Mouse (Mus musculus) spleen, adult 2 months (tissue): ENCODE measurements around the gene Aff3. TPM values are rescaled to one million over a fixed set of nuclear protein-coding genes. Genes with fewer than 3 reads are reported as not detected.

Experiments used
- DNase-seq, 2 experiments: peaks; one replicate each; pipeline versions ENCODE4 v3.0.0 to v3.0.0-alpha.2; 2012 to 2021; ENCODE audit warnings: low spot score in 2 of 2, low read depth in 1 of 2
- H3K27ac ChIP-seq: fragments of 200-500 bp; 2 replicates; pipeline ENCODE4 v1.5.1; 2012; ENCODE audit warnings: low read length, inconsistent platforms; ENCODE audit not compliant: insufficient read depth
- H3K27me3 ChIP-seq: fragments of 200-500 bp; 2 replicates; pipeline ENCODE4 v1.6.1; 2012; ENCODE audit warnings: mild to moderate bottlenecking, moderate library complexity, low read length, inconsistent platforms; ENCODE audit not compliant: control insufficient read depth, insufficient read depth
- H3K36me3 ChIP-seq: fragments of 200-500 bp; 2 replicates; pipeline ENCODE4 v1.6.1; 2012; ENCODE audit warnings: mild to moderate bottlenecking, low read length, inconsistent platforms; ENCODE audit not compliant: control insufficient read depth, insufficient read depth
- H3K4me1 ChIP-seq: fragments of 200-500 bp; 2 replicates; pipeline ENCODE4 v1.6.1; 2011; ENCODE audit warnings: inconsistent platforms; ENCODE audit not compliant: control insufficient read depth, insufficient read depth, insufficient read length
- H3K4me3 ChIP-seq: fragments of 200-500 bp; 2 replicates; pipeline ENCODE4 v1.5.1; 2011; ENCODE audit warnings: mild to moderate bottlenecking, inconsistent platforms; ENCODE audit not compliant: insufficient read depth, insufficient read length; ENCODE audit errors: extremely low read depth
- CTCF ChIP-seq: fragments of 200-500 bp; IDR thresholded peaks from 2 replicates; pipeline ENCODE4 v1.5.1; 2011; ENCODE audit warnings: mild to moderate bottlenecking, inconsistent platforms; ENCODE audit not compliant: insufficient read depth, insufficient read length, insufficient replicate concordance; ENCODE audit errors: extremely low read depth
- POLR2A ChIP-seq: fragments of 200-500 bp; IDR thresholded peaks from 2 replicates; pipeline ENCODE4 v1.6.1; 2011; ENCODE audit warnings: low read depth, low read length, inconsistent platforms
- WGBS: fragments of 180-500 bp; shearing (Covaris S2); methylation state at CpG from one replicate; pipeline ENCODE4 v1.1.7; 2018; 5-methylcytosine and 5-hydroxymethylcytosine counted together
- polyA plus RNA-seq: library from polyadenylated mRNA; depleted of rRNA; stranded (reverse); fragments of >200 nt; gene quantifications from 2 replicates; pipeline ENCODE4 v1.2.3, GENCODE M21; 2012

Gene Aff3
- polyA plus RNA-seq, 1 experiment: 20.2 TPM

DNA sequence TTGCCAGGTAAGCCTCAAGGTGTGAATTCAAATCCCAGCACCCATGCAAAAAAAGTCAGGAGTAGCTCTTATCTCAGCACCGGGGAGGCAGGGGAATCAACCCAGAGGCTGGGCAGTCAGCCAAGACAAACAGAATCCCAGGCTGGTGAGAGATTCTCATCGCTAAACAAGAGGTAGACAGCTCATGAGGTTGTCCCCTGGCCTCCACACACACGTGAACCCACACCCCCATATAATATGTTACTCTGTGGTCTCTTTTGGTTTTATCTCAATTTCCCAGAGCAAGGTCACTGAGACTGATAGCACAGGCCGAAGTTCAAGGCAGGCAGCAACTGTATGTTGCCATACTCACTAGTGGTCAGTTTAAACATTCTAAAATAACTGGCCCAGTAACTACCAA is 422.2 kb downstream of the Aff3 start:
- H3K27ac ChIP-seq: no peak overlapping the region
- no peak overlapping the region for H3K4me3 ChIP-seq
- H3K36me3 ChIP-seq: peaks cover 9% of the 10 kb centered on the region; the same call in 1 of the 2 replicates
- whole genome bisulfite sequencing: 83% methylated on average over 4 of the region's 4 CpGs
- no peaks in the 10 kb centered on the region for H3K27me3 ChIP-seq
- no peak for DNase-seq
- no peaks in the 10 kb centered on the region for H3K4me1 ChIP-seq
- TF ChIP-seq POLR2A: no peak

DNA sequence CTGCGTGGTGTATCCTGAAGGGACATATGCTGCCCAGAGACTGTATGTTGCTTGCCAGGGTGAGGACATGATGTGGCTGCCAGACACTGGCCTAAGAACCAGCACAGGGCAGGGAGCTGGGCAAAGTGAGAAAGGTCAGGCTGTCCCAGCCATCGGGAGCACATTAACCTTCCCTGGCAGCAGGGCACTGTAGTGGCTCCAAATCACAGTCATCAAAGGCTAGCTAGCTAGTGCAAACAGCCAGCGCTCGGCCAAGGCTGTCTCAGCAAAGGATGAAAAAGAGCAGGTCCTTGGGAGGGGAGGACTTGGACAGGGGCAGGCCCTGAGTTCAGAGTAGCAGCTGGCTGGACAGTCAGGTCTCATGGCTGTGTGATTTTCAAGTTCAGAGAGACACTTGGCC is 423.0 kb downstream of the Aff3 start:
- Histone ChIP-seq H3K4me1 (no peaks in the 10 kb centered on the region), H3K4me3 (no peak overlapping the region), H3K27me3 (no peaks in the 10 kb centered on the region), H3K27ac (no peak overlapping the region), H3K36me3 (peaks cover 7% of the 10 kb centered on the region; the same call in 1 of the 2 replicates)
- no peak for TF ChIP-seq POLR2A
- TF ChIP-seq CTCF: no peak
- WGBS: 90% methylated on average over 4 of the region's 4 CpGs
- no peak for DNase-seq

- DNase-seq: no peak
- H3K4me1 ChIP-seq: no peaks in the 10 kb centered on the region
- peaks cover 7% of the 10 kb centered on the region; the same call in 1 of the 2 replicates for H3K36me3 ChIP-seq
- TF ChIP-seq POLR2A (no peak), CTCF (no peak)
- no peak overlapping the region for H3K27ac ChIP-seq
- H3K4me3 ChIP-seq: no peak overlapping the region
- 92% methylated on average over 6 of the region's 6 CpGs for WGBS
- H3K27me3 ChIP-seq: no peaks in the 10 kb centered on the region
Observed at GRCm38 (mm10) chr1:38241221-38241666, 423.5 kb downstream of the Aff3 start.

DNA sequence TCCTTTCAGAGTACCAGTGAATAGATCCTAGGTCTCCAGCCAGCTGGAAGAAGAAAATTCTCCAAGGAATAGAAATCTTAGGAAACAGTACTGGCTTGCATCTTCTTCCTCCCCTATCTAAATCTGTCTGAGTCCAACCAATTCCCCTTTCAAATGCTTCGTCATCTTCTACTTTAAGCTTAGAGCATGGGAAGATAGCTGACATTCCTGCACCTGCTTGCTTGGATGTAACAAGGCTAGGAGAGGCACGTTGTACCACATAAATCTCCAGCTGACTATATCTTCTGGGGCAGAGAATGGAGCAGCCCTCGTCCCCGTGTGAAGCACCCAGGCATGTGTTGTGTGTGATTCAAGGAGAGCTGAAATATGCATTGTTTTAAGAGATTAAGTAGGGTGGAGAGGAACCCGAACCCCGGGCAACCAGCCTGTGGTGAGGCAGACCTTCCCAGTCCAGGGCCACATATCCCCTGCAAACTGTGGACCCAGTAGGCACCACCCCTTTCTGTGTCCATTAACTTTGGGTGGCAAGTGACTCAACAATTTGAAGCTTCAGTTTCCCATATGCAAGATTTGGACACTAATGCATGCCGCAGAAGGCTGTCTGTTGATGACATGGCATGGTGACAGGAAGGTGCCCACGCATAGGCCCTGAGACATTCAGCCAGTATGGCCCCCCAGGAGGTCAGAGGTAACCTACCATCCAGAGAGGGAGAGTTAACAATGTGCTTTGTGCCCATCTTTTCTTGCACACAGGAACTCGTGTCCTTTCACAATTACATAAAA is 424.1 kb downstream of the Aff3 start:
- Histone ChIP-seq H3K4me1 (no peaks in the 10 kb centered on the region), H3K27me3 (no peaks in the 10 kb centered on the region), H3K27ac (no peak overlapping the region), H3K36me3 (peaks cover 4% of the 10 kb centered on the region; the same call in 1 of the 2 replicates), H3K4me3 (no peak overlapping the region)
- no peak for DNase-seq
- 91% methylated on average over 9 of the region's 9 CpGs for WGBS
- TF ChIP-seq POLR2A (no peak), CTCF (no peak)

DNA sequence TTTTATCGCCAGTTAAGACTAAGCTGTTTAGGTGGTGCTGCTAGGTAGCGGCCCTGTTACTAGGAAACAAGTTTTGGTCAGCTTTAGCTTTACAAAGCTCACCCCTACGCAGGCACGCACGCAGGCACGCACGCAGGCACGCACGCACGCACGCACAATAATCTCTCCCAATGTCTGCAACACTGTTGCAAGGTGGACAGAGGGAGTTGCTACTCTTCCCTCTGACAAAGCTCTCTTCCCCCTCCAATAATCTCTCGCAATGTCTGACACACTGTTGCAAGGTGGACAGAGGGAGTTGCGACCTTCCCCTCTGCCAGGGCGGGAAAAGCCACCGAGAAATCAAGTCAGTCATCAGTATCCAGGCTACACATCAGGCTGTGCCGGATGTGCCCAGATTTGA is 425.2 kb downstream of the Aff3 start:
- WGBS: 94% methylated on average over 16 of the region's 16 CpGs
- no peaks in the 10 kb centered on the region for H3K27me3 ChIP-seq

GRCm38 (mm10) chr1:38237831-38238230 is 426.9 kb downstream of the Aff3 start:
- TF ChIP-seq POLR2A (no peak), CTCF (no peak)
- Histone ChIP-seq H3K36me3 (peaks cover 2% of the 10 kb centered on the region; the same call in 1 of the 2 replicates), H3K27ac (no peak overlapping the region), H3K27me3 (no peaks in the 10 kb centered on the region), H3K4me1 (peaks cover 2% of the 10 kb centered on the region; the same call in 1 of the 2 replicates), H3K4me3 (no peak overlapping the region)
- no peak for DNase-seq
- 95% methylated on average over 9 of the region's 9 CpGs for WGBS

More for the DNA sequence above, 425.2 kb downstream of the Aff3 start:
- Histone ChIP-seq H3K4me1 (no peaks in the 10 kb centered on the region), H3K36me3 (peaks cover 4% of the 10 kb centered on the region; the same call in 1 of the 2 replicates), H3K4me3 (no peak overlapping the region), H3K27ac (no peak overlapping the region)
- TF ChIP-seq POLR2A (no peak), CTCF (no peak)
- no peak for DNase-seq

GRCm38 (mm10) chr1:38237027-38237787 is 427.5 kb downstream of the Aff3 start:
- Histone ChIP-seq H3K4me1 (peaks cover 2% of the 10 kb centered on the region; the same call in 1 of the 2 replicates), H3K36me3 (peaks cover 2% of the 10 kb centered on the region; the same call in 1 of the 2 replicates), H3K4me3 (no peak overlapping the region), H3K27ac (no peak overlapping the region), H3K27me3 (no peaks in the 10 kb centered on the region)
- DNase-seq: no peak
- no peak for TF ChIP-seq CTCF
- no peak for TF ChIP-seq POLR2A
- WGBS: 85% methylated on average over 7 of the region's 7 CpGs
